Mouse (Mus musculus) c-Kit-positive CD71-positive TER-119-negative erythroid progenitor cells, embryonic 14.5 days (primary cell): ENCODE results near the gene Zmat3.

Experiments
- DNase-seq: peaks from one replicate; pipeline ENCODE4 v3.0.0-alpha.2; 2013; ENCODE audit warnings: low read depth

Zmat3 gene

GRCm38 (mm10) chr3:32365546-32366245 lies at the start of gene Zmat3:
Gene Zmat3, minus strand, starts transcription at chr3:32366014.
- peak; percentile 53 for DNase-seq

- DNase-seq, result no peak
Observed at GRCm38 (mm10) chr3:32414381-32414780, 48.6 kb upstream of the Zmat3 start.

GRCm38 (mm10) chr3:32412502-32413044 lies 46.8 kb upstream of the Zmat3 start:
- DNase-seq, result no peak

- DNase-seq, result no peak
Observed at GRCm38 (mm10) chr3:32408811-32409273, 43.0 kb upstream of the Zmat3 start.

DNA sequence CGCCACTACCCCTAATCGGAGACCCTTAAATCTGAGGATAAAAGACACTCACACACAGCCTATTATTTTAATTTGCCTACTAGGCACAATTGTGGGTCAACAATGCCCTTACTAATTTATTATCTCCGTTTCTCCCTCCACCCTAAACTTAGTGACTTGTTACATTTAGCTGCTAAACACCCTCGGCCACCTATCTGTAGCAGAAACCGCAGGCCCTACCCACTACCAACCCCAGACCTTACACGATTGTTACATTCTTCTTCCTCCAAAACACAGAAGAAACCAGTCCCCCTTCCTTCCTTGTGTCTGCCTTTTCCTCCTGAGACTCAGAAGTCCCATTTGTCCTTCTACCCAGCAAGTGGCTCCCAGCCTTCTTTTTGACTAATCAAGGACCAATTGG lies 41.0 kb upstream of the Zmat3 start:
- no peak for DNase-seq

DNA sequence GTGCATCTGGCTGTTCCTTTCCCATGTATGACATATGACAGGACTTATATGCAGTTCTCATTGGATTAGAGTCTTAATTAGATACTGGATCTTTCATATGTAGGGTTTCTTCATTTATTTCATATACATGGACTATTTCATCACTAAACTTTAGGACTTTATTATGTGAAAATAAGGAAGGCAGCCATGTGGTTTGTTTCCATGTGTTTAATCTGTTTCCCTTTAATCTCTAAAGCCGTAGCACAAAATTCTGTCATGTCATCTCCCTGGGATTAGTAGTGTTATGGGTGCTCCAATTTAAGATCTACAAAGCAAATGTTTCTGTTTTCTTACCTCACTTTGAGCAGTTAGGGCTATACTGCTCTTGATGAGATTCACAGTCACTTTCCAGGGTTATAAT lies 39.9 kb upstream of the Zmat3 start:
- no peak for DNase-seq

DNA sequence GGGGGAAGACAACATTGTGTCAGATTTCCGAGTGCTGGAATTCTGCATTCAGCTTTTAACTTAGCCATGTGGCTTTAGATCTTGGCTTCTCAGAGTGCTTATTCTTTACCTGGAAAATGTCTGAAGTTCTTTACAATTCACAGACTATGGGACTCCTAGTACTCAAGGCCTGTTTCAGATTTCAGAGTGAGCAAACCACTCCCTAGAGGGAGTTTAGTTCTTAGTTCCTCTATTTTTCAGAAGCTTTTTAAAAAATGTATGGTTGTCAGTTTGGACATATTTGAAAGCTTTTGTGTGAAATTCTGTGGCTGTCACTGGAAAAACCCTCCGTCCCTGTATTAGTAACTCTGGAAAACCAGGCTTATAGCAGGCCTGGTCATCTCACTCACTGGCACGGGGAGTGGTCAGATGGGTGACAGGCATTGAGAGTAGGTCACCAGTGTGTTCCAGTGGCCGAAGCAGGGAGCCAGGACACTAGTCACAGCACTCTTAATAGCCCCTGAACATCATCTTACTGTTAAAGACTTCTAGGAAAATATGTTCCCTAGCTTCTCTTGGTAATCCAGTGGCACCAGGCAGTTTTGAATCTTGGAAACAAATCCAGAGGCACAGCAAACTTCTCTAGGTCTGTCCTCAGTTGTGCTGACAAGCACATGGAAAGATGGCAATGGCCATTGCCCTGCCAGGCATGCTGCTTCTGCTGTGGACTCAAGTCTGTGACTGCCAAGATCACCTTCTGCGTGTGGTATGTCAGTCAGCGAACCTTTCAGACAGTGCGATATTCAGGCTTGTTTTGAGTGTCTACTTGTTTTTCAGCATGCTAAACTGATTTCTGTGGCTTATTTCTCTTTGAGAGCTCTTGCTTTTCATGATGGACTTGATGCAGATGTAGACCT lies 37.4 kb upstream of the Zmat3 start:
- DNase-seq, result no peak

GRCm38 (mm10) chr3:32401591-32401990 lies 35.8 kb upstream of the Zmat3 start:
- no peak for DNase-seq

DNA sequence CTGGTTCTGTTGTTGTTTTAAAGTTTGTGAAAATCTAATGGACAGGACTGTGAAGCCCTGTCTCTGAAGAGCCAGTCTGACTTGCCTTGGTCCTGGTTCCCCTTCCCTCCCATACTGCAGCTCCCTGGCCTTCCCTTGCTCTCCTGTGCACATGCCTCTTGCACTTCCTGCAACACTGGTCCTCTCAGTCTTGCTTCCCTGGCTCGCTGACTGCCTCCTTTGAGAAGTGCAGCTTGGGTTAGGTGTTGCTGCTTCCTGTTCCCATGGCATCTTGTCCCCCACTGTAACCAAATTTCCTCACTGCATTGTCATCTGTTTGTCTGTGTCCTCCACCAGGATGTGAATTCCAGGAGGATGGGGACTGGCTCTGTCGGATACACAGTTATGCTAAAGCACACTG lies 34.1 kb upstream of the Zmat3 start:
- no peak for DNase-seq

- DNase-seq, result no peak
Observed at GRCm38 (mm10) chr3:32399381-32399780, 33.6 kb upstream of the Zmat3 start.

DNA sequence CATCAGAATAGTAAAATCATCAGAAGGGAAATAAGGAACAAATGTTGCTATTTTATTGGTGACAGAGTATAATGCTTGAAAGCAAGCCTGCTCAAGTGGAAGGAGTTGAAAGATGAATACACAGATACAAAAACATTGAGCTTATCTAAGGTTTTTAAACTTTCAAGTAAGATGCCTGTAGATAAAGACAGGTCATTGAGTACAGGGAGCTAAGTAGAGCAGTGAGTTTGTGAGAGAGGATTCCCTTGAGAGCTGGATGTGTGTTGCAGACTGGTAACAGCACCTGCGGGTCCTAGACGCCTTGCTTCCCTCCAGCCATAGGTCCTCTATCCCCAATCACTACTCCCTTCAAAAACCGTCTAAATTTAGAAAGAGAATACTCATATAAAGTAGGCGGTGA lies 32.8 kb upstream of the Zmat3 start:
- DNase-seq, result no peak

DNA sequence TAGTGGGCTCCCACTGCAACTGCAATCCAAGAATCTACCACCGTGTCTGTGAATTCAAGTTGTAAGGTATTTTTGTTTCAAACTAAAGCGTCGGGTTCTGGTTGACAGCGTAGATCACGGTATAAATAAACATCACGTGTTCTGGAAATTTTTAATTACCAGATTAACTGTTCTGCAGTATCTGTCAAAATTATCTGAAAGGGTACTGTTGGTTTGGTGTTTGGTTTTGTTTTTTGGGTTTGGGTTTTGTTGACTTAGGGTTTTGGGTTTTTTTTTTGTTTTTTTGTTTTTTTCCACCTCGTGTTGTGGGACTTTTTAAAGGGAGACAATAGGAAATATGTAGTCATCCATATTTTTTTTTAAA lies 32.3 kb upstream of the Zmat3 start:
- DNase-seq, result no peak

GRCm38 (mm10) chr3:32397461-32398174 lies 31.8 kb upstream of the Zmat3 start, which contains the start of gene Pik3ca:
Gene Pik3ca, plus strand, starts transcription at chr3:32397671.
- peak; percentile 28 for DNase-seq

DNA sequence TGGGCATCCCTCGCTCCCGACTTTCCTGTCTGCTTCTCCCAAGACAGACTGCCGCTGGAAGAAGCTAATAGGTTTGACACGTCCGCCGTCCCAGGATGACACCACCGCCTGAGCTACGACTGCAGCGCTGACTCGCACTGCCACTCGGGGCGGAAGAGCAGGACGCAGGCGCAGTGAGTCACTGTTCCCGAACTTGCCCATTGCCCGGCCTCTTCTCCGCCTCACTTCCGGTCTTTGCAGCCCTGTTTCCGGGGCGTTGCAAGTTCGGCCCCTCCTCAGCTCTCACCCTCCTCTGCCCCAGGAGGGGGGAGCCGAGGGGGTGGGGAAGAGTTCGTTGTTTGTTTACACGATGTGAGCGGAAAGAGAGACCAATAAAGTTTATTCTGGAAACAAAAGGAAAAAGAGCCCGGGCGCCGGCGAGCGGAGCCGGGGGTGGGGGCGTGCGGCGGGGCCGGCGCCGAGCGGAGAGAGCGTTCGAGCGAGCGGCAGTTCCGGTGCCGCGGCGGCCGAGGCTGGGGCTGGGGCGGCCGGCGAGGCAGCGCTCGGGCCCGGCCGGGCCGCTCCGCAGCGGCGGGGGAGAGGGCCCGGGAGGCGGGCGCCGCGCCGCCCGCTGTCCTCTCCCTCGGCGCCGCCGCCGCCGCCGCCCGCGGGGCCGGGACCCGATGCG lies 31.1 kb upstream of the Zmat3 start:
- DNase-seq, result peak; percentile 98

- peak; percentile 34 for DNase-seq
Observed at GRCm38 (mm10) chr3:32395771-32396551, 30.1 kb upstream of the Zmat3 start.

DNA sequence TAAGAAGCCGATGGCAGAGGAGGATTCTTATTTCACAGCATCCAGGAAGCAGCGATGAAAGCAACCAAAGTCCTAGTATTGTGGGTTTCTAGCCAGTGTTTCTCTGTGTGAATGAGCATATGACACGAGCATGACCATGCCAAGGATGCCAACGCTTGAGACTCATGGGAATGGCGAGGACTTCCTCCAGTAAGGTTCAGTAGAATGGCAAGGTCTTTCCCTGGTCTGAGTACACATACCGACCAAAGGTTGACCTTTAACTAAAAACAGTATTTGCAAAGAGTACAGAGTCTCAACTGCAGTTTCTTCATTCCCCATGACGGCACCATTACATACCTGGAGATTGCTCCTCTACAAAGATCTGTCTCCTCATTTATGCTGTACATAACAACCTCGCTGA lies 28.2 kb upstream of the Zmat3 start:
- DNase-seq, result no peak

- no peak for DNase-seq
Observed at GRCm38 (mm10) chr3:32392841-32393240, 27.0 kb upstream of the Zmat3 start.

DNA sequence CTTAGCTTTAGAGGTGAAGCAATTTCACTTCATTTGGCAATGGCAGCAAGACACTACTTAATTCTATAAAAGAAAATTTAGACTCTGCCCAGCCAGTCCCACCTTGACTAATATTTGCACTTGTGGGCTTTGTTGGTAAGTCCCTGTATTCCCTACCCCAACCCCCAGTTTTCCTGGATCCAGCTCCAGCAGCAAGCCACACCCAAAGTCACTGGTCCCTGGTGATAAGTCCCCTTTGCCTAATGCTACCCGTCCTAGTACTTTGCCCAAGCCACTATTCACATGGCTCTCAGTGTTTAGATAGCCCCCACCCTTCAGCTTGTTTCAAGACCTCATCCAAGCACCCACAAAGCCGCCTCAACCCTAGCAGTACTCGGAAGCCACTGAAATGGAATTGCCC lies 15.7 kb upstream of the Zmat3 start:
- DNase-seq, result no peak

DNA sequence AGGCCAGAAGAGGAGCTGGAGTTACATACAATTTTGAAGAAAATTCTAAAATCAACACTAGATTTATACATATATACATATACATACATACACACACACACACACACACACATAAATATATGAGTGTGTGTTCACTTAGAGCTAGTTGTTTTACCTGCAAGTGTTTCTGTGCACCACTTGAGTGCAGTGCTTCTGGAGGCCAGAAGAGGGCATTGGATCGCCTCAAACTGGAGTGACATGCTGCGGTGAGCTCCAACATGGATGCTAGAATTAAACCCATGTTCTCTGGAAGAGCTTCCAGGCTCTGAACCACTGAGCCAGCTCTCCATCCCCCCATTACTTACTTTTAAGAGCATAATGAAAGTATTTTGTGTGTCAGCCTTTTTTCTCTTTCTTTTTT lies 14.1 kb upstream of the Zmat3 start:
- DNase-seq, result no peak

DNA sequence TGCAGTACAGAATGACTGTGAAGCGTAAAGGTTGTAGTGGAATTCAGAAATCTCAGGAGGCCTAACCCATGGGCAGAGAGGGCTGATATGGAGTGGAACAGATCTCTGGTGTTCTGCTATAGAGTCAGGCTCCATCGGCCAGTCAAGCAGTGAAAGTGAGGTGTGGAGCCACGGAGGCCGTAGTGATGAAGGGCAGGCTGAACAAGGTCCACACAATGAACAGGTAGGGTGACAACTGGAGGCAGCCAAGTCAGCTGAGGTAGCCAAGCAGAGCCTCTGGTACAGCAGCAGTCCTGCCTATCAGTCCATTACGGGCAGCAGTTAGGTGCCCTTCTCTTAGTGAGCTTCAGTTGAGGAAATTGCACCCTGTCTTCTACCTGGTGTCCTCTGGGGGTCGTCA lies 7.4 kb upstream of the Zmat3 start:
- DNase-seq, result no peak

GRCm38 (mm10) chr3:32372470-32372869 lies 6.7 kb upstream of the Zmat3 start:
- DNase-seq, result no peak
